Mouse (Mus musculus) megakaryocyte-erythroid progenitor cell, adult 5-6 weeks (primary cell): Measurements from ENCODE around the gene Olfr764-ps1. TPM values are rescaled to one million over a fixed set of nuclear protein-coding genes. Genes with fewer than 3 reads are reported as not detected.

Experiments
- total RNA-seq, 2 experiments: library from RNA; stranded (forward) in 1 of 2; stranded (reverse) in 1 of 2; fragments of 200-1000, 215-1000 nt in 1 of 2; fragments of >200 nt in 1 of 2; fragmentation: Nextera tagmentation in 1 of 2; gene quantifications; 2 replicates each; pipeline ENCODE4 v1.2.3; 2014 to 2017

Gene Olfr764-ps1
- total RNA-seq, 2 experiments from 2014 or later, result not detected

Other genes with a start within 250 kb of the Olfr764-ps1 start
- gene Mmp19, start 249.0 kb downstream of the Olfr764-ps1 start, total RNA-seq (2014; fragmentation: Nextera tagmentation), result not detected in 2 replicates
- 0.05 and 0.23 TPM in 2 replicates for gene Mmp19, start 249.0 kb downstream of the Olfr764-ps1 start, total RNA-seq (2017)
- 18.6 and 21.5 TPM in 2 replicates for gene Dnajc14, start 235.8 kb downstream of the Olfr764-ps1 start, total RNA-seq (2014; fragmentation: Nextera tagmentation)
- 20.8 and 30.7 TPM in 2 replicates for gene Dnajc14, start 235.8 kb downstream of the Olfr764-ps1 start, total RNA-seq (2017)
- gene Tmem198b, start 235.5 kb downstream of the Olfr764-ps1 start, total RNA-seq (2014; fragmentation: Nextera tagmentation), result 4.6 and 6.9 TPM in 2 replicates
- 1.5 and 2.8 TPM in 2 replicates for gene Tmem198b, start 235.5 kb downstream of the Olfr764-ps1 start, total RNA-seq (2017)
- 166 and 201 TPM in 2 replicates for gene Sarnp, start 222.6 kb downstream of the Olfr764-ps1 start, total RNA-seq (2014; fragmentation: Nextera tagmentation)
- gene Sarnp, start 222.6 kb downstream of the Olfr764-ps1 start, total RNA-seq (2017), result 364 and 369 TPM in 2 replicates
- 70.3 and 79.9 TPM in 2 replicates for gene Ormdl2, start 218.3 kb downstream of the Olfr764-ps1 start, total RNA-seq (2014; fragmentation: Nextera tagmentation)
- 99.3 and 115 TPM in 2 replicates for gene Ormdl2, start 218.3 kb downstream of the Olfr764-ps1 start, total RNA-seq (2017)
- 0.35 TPM in 1 of 2 replicates, not detected in the other for gene Gdf11, start 148.2 kb downstream of the Olfr764-ps1 start, total RNA-seq (2014; fragmentation: Nextera tagmentation)
- 0.69 TPM in 1 of 2 replicates, not detected in the other for gene Gdf11, start 148.2 kb downstream of the Olfr764-ps1 start, total RNA-seq (2017)
- gene Cd63, start 138.9 kb downstream of the Olfr764-ps1 start, total RNA-seq (2014; fragmentation: Nextera tagmentation), result 6.8 and 19.4 TPM in 2 replicates
- 15.5 and 18.0 TPM in 2 replicates for gene Cd63, start 138.9 kb downstream of the Olfr764-ps1 start, total RNA-seq (2017)
- gene Rdh5, start 117.0 kb downstream of the Olfr764-ps1 start, total RNA-seq (2014; fragmentation: Nextera tagmentation), result 12.8 and 19.0 TPM in 2 replicates
- gene Rdh5, start 117.0 kb downstream of the Olfr764-ps1 start, total RNA-seq (2017), result 1.1 and 3.0 TPM in 2 replicates
- 45.7 and 94.6 TPM in 2 replicates for gene Bloc1s1, start 115.9 kb downstream of the Olfr764-ps1 start, total RNA-seq (2014; fragmentation: Nextera tagmentation)
- gene Bloc1s1, start 115.9 kb downstream of the Olfr764-ps1 start, total RNA-seq (2017), result 73.8 and 82.2 TPM in 2 replicates
- not detected in 2 replicates for gene Itga7, start 106.1 kb downstream of the Olfr764-ps1 start, total RNA-seq (2014; fragmentation: Nextera tagmentation)
- 0.04 and 0.19 TPM in 2 replicates for gene Itga7, start 106.1 kb downstream of the Olfr764-ps1 start, total RNA-seq (2017)
- not detected in 2 replicates for gene Mettl7b, start 78.9 kb downstream of the Olfr764-ps1 start, total RNA-seq (2014; fragmentation: Nextera tagmentation)
- gene Mettl7b, start 78.9 kb downstream of the Olfr764-ps1 start, total RNA-seq (2017), result not detected in 2 replicates
- not detected in 2 replicates for gene Olfr9, start 50.5 kb downstream of the Olfr764-ps1 start, total RNA-seq (2014; fragmentation: Nextera tagmentation)
- not detected in 2 replicates for gene Olfr9, start 50.5 kb downstream of the Olfr764-ps1 start, total RNA-seq (2017)
- gene Olfr763, start 29.1 kb downstream of the Olfr764-ps1 start, total RNA-seq (2014; fragmentation: Nextera tagmentation), result not detected in 2 replicates
- gene Olfr763, start 29.1 kb downstream of the Olfr764-ps1 start, total RNA-seq (2017), result not detected in 2 replicates
- not detected in 2 replicates for gene Olfr765, start 10.1 kb upstream of the Olfr764-ps1 start, total RNA-seq (2014; fragmentation: Nextera tagmentation)
- not detected in 2 replicates for gene Olfr765, start 10.1 kb upstream of the Olfr764-ps1 start, total RNA-seq (2017)
- not detected in 2 replicates for gene Olfr766-ps1, start 29.1 kb upstream of the Olfr764-ps1 start, total RNA-seq (2014; fragmentation: Nextera tagmentation)
- gene Olfr766-ps1, start 29.1 kb upstream of the Olfr764-ps1 start, total RNA-seq (2017), result not detected in 2 replicates
- gene Olfr767, start 43.0 kb upstream of the Olfr764-ps1 start, total RNA-seq (2014; fragmentation: Nextera tagmentation), result not detected in 2 replicates
- not detected in 2 replicates for gene Olfr767, start 43.0 kb upstream of the Olfr764-ps1 start, total RNA-seq (2017)
- gene Olfr768, start 59.5 kb upstream of the Olfr764-ps1 start, total RNA-seq (2014; fragmentation: Nextera tagmentation), result not detected in 2 replicates
- gene Olfr768, start 59.5 kb upstream of the Olfr764-ps1 start, total RNA-seq (2017), result not detected in 2 replicates
- not detected in 2 replicates for gene Olfr769, start 78.0 kb upstream of the Olfr764-ps1 start, total RNA-seq (2014; fragmentation: Nextera tagmentation)
- not detected in 2 replicates for gene Olfr769, start 78.0 kb upstream of the Olfr764-ps1 start, total RNA-seq (2017)
- gene Olfr770, start 99.1 kb upstream of the Olfr764-ps1 start, total RNA-seq (2014; fragmentation: Nextera tagmentation), result not detected in 2 replicates
- not detected in 2 replicates for gene Olfr770, start 99.1 kb upstream of the Olfr764-ps1 start, total RNA-seq (2017)
- not detected in 2 replicates for gene Olfr771, start 124.9 kb upstream of the Olfr764-ps1 start, total RNA-seq (2014; fragmentation: Nextera tagmentation)
- gene Olfr771, start 124.9 kb upstream of the Olfr764-ps1 start, total RNA-seq (2017), result not detected in 2 replicates
- gene Olfr772, start 138.0 kb upstream of the Olfr764-ps1 start, total RNA-seq (2014; fragmentation: Nextera tagmentation), result not detected in 2 replicates
- not detected in 2 replicates for gene Olfr772, start 138.0 kb upstream of the Olfr764-ps1 start, total RNA-seq (2017)
- not detected in 2 replicates for gene Olfr773, start 147.5 kb upstream of the Olfr764-ps1 start, total RNA-seq (2014; fragmentation: Nextera tagmentation)
- not detected in 2 replicates for gene Olfr773, start 147.5 kb upstream of the Olfr764-ps1 start, total RNA-seq (2017)
- gene Olfr774, start 196.3 kb upstream of the Olfr764-ps1 start, total RNA-seq (2014; fragmentation: Nextera tagmentation), result not detected in 2 replicates
- gene Olfr774, start 196.3 kb upstream of the Olfr764-ps1 start, total RNA-seq (2017), result not detected in 2 replicates
- not detected in 2 replicates for gene Olfr775, start 208.5 kb upstream of the Olfr764-ps1 start, total RNA-seq (2014; fragmentation: Nextera tagmentation)
- not detected in 2 replicates for gene Olfr775, start 208.5 kb upstream of the Olfr764-ps1 start, total RNA-seq (2017)
- gene Olfr776, start 219.2 kb upstream of the Olfr764-ps1 start, total RNA-seq (2014; fragmentation: Nextera tagmentation), result not detected in 2 replicates
- gene Olfr776, start 219.2 kb upstream of the Olfr764-ps1 start, total RNA-seq (2017), result not detected in 2 replicates
- not detected in 2 replicates for gene Olfr777, start 231.6 kb upstream of the Olfr764-ps1 start, total RNA-seq (2014; fragmentation: Nextera tagmentation)
- gene Olfr777, start 231.6 kb upstream of the Olfr764-ps1 start, total RNA-seq (2017), result not detected in 2 replicates